Mouse (Mus musculus) midbrain, embryonic 11.5 days (tissue): ENCODE data around the gene Psmd1. TPM values are rescaled to one million over a fixed set of nuclear protein-coding genes. Genes with fewer than 3 reads are reported as not detected.

Experiments used
- ATAC-seq: fragments of 200-750 bp; cut with Nextera tagmentation; 2 replicates; pipeline ENCODE4 v1.8.0; 2017; ENCODE audit warnings: moderate TSS enrichment, moderate library complexity; ENCODE audit not compliant: low FRiP score
- DNase-seq: peaks from one replicate; pipeline ENCODE4 v3.0.0; 2015; ENCODE audit warnings: low spot score; ENCODE audit errors: missing footprints
- H3K27ac ChIP-seq: fragments of 300-500 bp; sonication (generic); 2 replicates; pipeline ENCODE4 v1.5.1; 2014; ENCODE audit warnings: low read depth, low read length
- H3K27me3 ChIP-seq: fragments of 300-500 bp; sonication (generic); 2 replicates; pipeline ENCODE4 v1.6.1; 2014; ENCODE audit warnings: mild to moderate bottlenecking, low read length, moderate library complexity, mixed read lengths; ENCODE audit not compliant: control insufficient read depth, insufficient read depth
- H3K36me3 ChIP-seq: fragments of 300-500 bp; sonication (generic); 2 replicates; pipeline ENCODE4 v1.6.1; 2014; ENCODE audit warnings: mild to moderate bottlenecking, low read length, moderate library complexity, mixed read lengths; ENCODE audit not compliant: control insufficient read depth, insufficient read depth
- H3K4me1 ChIP-seq: fragments of 300-500 bp; sonication (generic); 2 replicates; pipeline ENCODE4 v1.6.1; 2014; ENCODE audit warnings: low read length; ENCODE audit not compliant: control insufficient read depth, insufficient read depth
- H3K4me2 ChIP-seq: fragments of 300-500 bp; sonication (generic); 2 replicates; pipeline ENCODE4 v1.6.1; 2014; ENCODE audit warnings: mild to moderate bottlenecking, moderate library complexity
- H3K4me3 ChIP-seq: fragments of 300-500 bp; sonication (generic); 2 replicates; pipeline ENCODE4 v1.5.1; 2014; ENCODE audit warnings: low read depth, low read length
- H3K9ac ChIP-seq: fragments of 300-500 bp; sonication (generic); 2 replicates; pipeline ENCODE4 v1.6.1; 2014; ENCODE audit warnings: low read length
- H3K9me3 ChIP-seq: fragments of 300-500 bp; sonication (generic); 2 replicates; pipeline ENCODE4 v1.6.1; 2016; ENCODE audit warnings: low read length; ENCODE audit not compliant: control insufficient read depth
- WGBS: fragments of 180-500 bp; shearing (Covaris S2); extraction: QIAGEN DNeasy Blood & Tissue Kit; methylation state at CpG from one replicate; pipeline ENCODE4 v1.1.7; 2014; 5-methylcytosine and 5-hydroxymethylcytosine counted together
- polyA plus RNA-seq: library from polyadenylated mRNA; unstranded; fragments of >200 nt; fragmentation: Nextera tagmentation; extraction: Ambion mirVana; gene quantifications from 2 replicates; pipeline ENCODE4 v1.2.1, GENCODE M21; 2014

Gene Psmd1
- polyA plus RNA-seq, 1 experiment from 2014 or later = 238 TPM

DNA sequence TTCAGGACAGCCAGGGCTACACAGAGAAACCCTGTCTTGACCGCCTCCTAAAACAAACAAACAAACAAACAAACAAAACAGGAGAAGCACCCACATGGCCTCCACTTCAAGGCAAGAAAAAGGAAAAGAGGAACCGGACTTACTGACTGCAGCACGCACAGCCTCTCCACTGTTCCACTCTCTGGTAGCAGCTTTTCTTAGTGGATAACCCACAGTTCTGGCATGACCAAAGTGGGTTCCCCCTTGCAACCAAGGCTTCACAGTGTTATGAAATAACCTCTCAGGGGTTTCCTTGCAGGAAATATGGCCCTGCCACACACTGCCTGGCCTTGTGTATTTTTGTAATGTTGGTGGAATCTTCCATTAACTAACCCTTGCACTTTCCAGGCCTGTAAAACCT is 23.4 kb upstream of the Psmd1 start:
- no peaks in the 10 kb centered on the region for H3K36me3 ChIP-seq
- peaks cover 3% of the 10 kb centered on the region; the same call in 1 of the 2 replicates for H3K9me3 ChIP-seq
- H3K27me3 ChIP-seq = peaks cover 17% of the 10 kb centered on the region
- H3K4me2 ChIP-seq = no peak overlapping the region
- H3K27ac ChIP-seq = no peak overlapping the region
- no peak for DNase-seq
- no peak overlapping the region for H3K4me3 ChIP-seq
- no peak for ATAC-seq
- 95% methylated on average over 3 of the region's 3 CpGs for WGBS
- H3K9ac ChIP-seq = no peak overlapping the region
- peaks cover 3% of the 10 kb centered on the region; the same call in 1 of the 2 replicates for H3K4me1 ChIP-seq

DNA sequence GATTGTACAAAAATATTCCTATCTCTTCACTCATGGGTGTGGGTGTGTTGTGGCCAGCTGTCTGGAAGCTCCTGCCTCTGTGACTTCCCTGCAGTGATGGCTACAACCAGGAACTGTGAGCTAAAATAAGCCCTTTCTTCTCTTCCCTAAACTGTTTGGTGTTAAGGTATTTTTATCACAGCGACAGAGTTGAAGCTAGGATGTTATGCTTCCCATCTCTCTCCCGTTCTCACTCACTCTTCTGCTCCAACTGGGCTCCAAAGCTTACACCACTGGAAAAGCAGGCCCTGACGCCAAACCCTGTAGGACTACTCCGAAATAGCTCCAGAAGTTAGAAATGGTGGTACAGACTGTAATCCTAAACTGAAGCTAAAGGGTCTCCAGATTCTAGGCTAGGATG is 19.1 kb upstream of the Psmd1 start:
- no peak overlapping the region for H3K27ac ChIP-seq
- H3K9me3 ChIP-seq = peaks cover 3% of the 10 kb centered on the region; the same call in 1 of the 2 replicates
- no peak for ATAC-seq
- H3K9ac ChIP-seq = no peak overlapping the region
- H3K4me1 ChIP-seq = peaks cover 8% of the 10 kb centered on the region; the same call in 1 of the 2 replicates
- H3K4me3 ChIP-seq = no peak overlapping the region
- no peaks in the 10 kb centered on the region for H3K36me3 ChIP-seq
- peaks cover 39% of the 10 kb centered on the region for H3K27me3 ChIP-seq
- no peak for DNase-seq
- H3K4me2 ChIP-seq = no peak overlapping the region
- WGBS = 60% methylated on average over 4 of the region's 4 CpGs

DNA sequence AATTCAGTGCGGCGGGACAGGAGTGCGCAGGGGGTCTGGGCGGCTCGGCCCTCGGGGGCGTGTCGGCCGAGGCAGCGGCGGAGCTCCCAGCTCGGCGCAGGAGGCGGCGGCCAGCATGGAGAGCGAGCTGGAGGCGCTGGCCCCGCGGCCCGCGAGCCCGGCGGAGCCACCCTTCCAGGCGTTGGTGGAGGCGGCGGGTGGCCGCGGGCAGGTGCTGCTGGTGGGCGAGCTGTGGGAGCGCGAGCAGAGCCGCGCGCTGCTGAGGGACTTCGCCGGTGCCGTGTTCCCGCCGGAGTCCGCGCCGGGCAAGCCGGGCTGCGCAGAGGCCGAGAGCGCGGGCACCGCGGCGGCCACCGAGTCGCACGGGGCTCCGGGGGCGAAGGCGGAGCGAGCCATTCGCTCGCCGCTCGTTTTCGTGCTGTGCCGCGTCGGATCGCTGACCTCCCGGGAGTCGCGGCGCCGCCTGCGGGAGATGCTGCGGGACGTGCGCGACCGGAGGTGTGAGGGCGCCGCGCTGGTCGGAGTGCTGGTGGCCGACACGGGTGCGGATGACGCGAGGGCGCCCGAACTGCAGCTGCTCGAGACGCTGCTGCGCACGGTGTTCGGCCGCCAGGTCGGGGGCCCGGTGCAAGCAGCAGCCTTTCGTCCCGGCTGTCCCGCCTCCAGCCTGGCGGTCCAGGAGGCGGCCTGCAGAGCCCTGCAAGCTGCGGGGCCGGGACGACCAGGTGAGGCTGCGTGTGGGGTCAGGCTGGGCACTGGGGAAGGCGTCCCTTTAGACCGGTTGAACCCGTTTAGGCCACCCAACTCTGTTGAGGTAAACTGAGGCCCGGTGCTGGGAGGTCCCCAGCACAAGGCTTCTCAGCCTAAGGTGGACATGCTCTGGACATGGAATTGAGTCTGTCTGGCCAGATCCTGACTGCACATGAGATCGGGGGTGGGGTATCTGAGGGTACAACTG is 18.1 kb upstream of the Psmd1 start, which contains the start of gene 2810459M11Rik:
Gene 2810459M11Rik (plus strand): TSS at position 16 of the 958 bp plus-strand sequence.
- H3K9me3 ChIP-seq = peaks cover 3% of the 10 kb centered on the region; the same call in 1 of the 2 replicates
- peak within 1 kb of the TSS; percentile 83 for H3K4me2 ChIP-seq
- peak within 1 kb of the TSS; percentile 49 for H3K4me3 ChIP-seq
- peaks cover 8% of the 10 kb centered on the region; the same call in 1 of the 2 replicates for H3K4me1 ChIP-seq
- peak within 1 kb of the TSS; percentile 59 for H3K9ac ChIP-seq
- ATAC-seq (peak; percentile 86), DNase-seq (peak; percentile 94)
- no peaks in the 10 kb centered on the region for H3K36me3 ChIP-seq
- WGBS = under 1% methylated on average over 110 of the region's 110 CpGs
- H3K27me3 ChIP-seq = peaks cover 39% of the 10 kb centered on the region
- no peak within 1 kb of the TSS for H3K27ac ChIP-seq

DNA sequence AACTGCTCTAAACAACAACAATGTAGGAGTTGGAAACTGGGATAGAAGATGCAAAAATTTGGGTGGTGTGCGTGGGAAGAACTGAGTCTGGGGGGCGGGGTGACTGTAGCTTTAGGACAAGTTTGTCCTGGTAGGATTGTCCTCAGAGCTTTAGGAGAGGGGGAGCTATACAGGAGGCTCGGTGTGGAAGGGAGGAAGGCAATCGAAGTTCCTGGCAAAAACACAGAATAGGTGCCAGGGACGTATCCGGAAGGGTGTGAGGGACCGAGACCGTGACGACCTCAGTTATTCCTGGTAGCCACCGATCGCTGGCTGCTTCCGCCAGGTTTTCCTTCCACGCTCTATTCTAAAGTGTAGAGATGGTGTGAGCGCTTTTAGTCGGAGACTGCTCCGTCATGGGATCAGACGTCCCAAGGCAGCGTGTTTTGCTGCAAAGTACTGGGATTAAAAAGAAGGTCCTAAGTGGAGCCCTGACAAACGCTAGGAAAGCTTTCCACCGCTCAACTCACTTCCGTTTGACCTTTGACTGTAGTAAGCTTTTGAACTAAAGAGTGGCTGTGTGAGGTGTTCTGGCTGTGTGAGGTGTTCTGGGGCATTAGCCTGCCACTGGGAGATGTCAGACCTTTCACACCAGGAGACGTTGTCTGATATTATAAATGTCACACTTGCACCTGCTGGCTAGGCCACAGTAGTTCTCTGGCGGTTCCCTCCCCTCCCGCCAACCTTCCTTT is 17.2 kb upstream of the Psmd1 start:
- no peaks in the 10 kb centered on the region for H3K36me3 ChIP-seq
- H3K27ac ChIP-seq = no peak overlapping the region
- peak overlapping the region; percentile 83 for H3K4me2 ChIP-seq
- H3K4me1 ChIP-seq = peaks cover 8% of the 10 kb centered on the region; the same call in 1 of the 2 replicates
- peaks cover 39% of the 10 kb centered on the region for H3K27me3 ChIP-seq
- DNase-seq = peak; percentile 93
- H3K4me3 ChIP-seq = peak overlapping the region; percentile 49
- no peaks in the 10 kb centered on the region for H3K9me3 ChIP-seq
- H3K9ac ChIP-seq = no peak overlapping the region
- WGBS = 5% methylated on average over 24 of the region's 24 CpGs
- ATAC-seq = no peak

DNA sequence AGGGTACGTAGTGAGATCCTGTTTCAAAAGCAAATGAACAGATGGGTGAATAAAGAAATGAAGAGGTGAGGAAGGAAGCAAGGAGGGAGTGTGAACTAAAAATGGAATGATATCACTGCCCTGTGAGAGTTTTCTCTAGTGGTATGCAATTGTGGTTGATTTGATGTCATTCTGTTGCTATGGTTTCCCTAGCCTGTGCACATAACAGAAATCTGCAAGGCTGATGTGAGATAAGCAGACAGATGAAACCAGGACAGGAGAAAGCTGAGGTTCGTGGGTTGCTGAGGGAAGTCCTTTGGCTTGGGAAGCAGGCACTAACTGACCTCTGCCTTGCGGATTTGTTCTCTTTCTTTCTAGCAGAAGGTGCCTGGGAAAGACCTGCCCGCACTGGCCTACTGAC is 16.0 kb upstream of the Psmd1 start:
- Histone ChIP-seq H3K9ac (no peak overlapping the region), H3K27ac (no peak overlapping the region), H3K4me3 (no peak overlapping the region), H3K36me3 (no peaks in the 10 kb centered on the region), H3K27me3 (peaks cover 39% of the 10 kb centered on the region), H3K4me1 (peaks cover 8% of the 10 kb centered on the region; the same call in 1 of the 2 replicates), H3K9me3 (no peaks in the 10 kb centered on the region), H3K4me2 (no peak overlapping the region)
- ATAC-seq (no peak), DNase-seq (no peak)
- WGBS = 82% methylated on average over 4 of the region's 4 CpGs

DNA sequence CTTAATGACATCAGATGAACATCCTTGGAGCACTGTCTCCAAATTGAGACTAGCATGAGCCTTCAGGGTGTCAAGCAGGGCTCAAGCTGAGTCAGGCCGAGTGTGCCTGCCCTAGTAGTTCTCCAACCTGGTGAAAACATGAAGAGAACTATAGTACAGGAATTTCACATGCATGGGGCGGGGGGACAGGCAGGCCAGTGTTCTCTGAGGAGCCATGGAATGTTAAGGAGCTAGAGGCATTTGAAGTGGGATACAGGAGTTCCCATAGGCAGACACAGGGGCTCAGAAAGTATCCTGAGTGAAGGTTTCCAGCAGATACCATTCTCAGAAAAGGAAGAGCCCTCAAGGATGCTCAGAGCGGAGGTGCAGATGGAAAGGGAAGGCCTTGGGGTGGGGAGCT is 15.4 kb upstream of the Psmd1 start:
- DNase-seq (no peak), ATAC-seq (no peak)
- Histone ChIP-seq H3K9me3 (no peaks in the 10 kb centered on the region), H3K9ac (no peak overlapping the region), H3K4me3 (no peak overlapping the region), H3K36me3 (no peaks in the 10 kb centered on the region), H3K27me3 (peaks cover 39% of the 10 kb centered on the region), H3K4me2 (no peak overlapping the region), H3K27ac (no peak overlapping the region), H3K4me1 (peaks cover 8% of the 10 kb centered on the region; the same call in 1 of the 2 replicates)
- 81% methylated on average over 3 of the region's 3 CpGs for WGBS

DNA sequence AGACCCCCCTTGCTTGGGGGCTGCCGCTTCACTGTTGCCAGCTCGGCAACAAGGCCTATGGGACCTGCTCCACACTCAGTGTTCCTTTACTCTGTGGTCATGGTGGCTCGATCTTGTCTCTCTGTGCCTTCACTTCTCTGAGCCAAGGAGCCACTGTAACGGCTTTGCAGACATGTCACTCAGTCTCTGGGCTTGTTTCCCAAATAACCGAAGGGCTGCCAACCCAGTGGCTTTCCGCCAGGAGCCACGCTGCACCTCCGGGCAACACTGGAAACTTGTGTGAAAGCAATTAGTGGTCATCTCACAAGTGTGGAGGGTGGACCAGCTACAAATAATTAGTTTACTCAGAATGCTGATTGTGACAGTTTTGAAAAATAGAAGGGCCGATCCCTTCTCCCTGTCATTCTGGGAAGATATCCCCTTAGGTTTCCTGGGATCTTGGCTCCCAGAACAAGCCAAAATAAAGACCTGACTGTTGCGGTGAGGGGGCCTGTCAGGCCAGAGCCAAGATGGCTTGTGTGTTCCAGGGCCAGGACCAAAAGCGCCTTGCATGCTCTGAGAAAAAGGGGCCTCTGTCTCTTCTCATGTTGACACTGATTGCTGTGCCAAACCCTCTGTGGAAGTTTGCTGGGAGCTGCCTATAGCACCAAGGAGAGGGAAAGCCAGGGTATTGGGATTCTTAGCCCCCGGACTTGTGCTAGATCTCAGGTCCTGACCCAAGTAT is 10.8 kb upstream of the Psmd1 start:
- WGBS = 87% methylated on average over 12 of the region's 12 CpGs
- ATAC-seq = no peak
- Histone ChIP-seq H3K36me3 (no peaks in the 10 kb centered on the region), H3K27me3 (no peaks in the 10 kb centered on the region), H3K4me3 (no peak overlapping the region), H3K27ac (no peak overlapping the region), H3K4me1 (no peaks in the 10 kb centered on the region), H3K9ac (no peak overlapping the region), H3K4me2 (no peak overlapping the region), H3K9me3 (no peaks in the 10 kb centered on the region)
- peak; percentile 69 for DNase-seq

DNA sequence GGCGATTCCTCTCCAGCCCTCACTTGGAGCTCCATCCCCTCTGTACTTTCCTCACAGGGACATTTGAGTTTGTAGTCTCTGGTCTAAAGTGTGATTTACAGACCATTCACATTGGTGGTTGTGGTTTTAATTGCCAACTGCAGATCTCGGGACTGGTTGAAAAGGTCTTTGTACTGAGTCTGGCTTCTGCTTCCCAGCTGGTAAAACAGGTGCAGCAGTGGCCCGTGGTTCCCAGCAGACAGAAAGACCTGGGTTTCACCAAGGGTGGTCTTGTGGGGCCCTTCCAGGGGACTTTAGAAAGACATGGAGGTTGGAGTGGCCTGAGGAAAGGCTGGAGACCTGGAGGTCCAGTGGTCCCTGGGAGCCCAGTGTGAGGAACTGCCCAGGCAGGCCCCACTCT is 9.2 kb upstream of the Psmd1 start:
- WGBS = 70% methylated on average over 3 of the region's 3 CpGs
- H3K4me1 ChIP-seq = no peaks in the 10 kb centered on the region

More for the DNA sequence above, 9.2 kb upstream of the Psmd1 start:
- Histone ChIP-seq H3K27me3 (no peaks in the 10 kb centered on the region), H3K27ac (no peak overlapping the region), H3K9ac (no peak overlapping the region), H3K36me3 (no peaks in the 10 kb centered on the region), H3K4me2 (no peak overlapping the region), H3K4me3 (no peak overlapping the region), H3K9me3 (no peaks in the 10 kb centered on the region)
- no peak for ATAC-seq
- DNase-seq = no peak
